Mouse (Mus musculus) CH12.LX (cell line): ENCODE measurements around the gene Mmp14. TPM values are rescaled to one million over a fixed set of nuclear protein-coding genes. Genes with fewer than 3 reads are reported as not detected.

Source experiments
- DNase-seq: peaks from one replicate; pipeline ENCODE4 v3.0.0-alpha.2; 2013; ENCODE audit errors: extremely low read depth
- H3K27ac ChIP-seq: 2 replicates; pipeline ENCODE4 v1.5.1; 2012; ENCODE audit warnings: low read depth, mild to moderate bottlenecking, control low read depth, moderate library complexity; ENCODE audit not compliant: insufficient read depth
- H3K27me3 ChIP-seq: replicated peaks from 2 replicates; pipeline ENCODE3; 2012; ENCODE audit warnings: inconsistent platforms
- H3K36me3 ChIP-seq, 2 experiments: replicated peaks in 1 of 2; 2 replicates each; pipeline versions ENCODE3 to v1.6.1; 2012; ENCODE audit warnings: inconsistent platforms in 1 of 2, low read length in 1 of 2, mild to moderate bottlenecking in 1 of 2, mixed read lengths in 1 of 2, moderate library complexity in 1 of 2; ENCODE audit not compliant: control insufficient read depth in 1 of 2, insufficient read depth in 1 of 2
- H3K4me1 ChIP-seq, 2 experiments: 2 replicates each; pipeline ENCODE4 v1.6.1; 2012; ENCODE audit warnings: inconsistent platforms in 1 of 2, moderate library complexity in 1 of 2; ENCODE audit not compliant: insufficient read depth in 2 of 2, control insufficient read depth in 1 of 2
- H3K4me2 ChIP-seq: 2 replicates; pipeline ENCODE4 v1.6.1; 2012; ENCODE audit warnings: low read depth, mild to moderate bottlenecking, control low read depth; ENCODE audit not compliant: poor library complexity, insufficient read depth, severe bottlenecking
- H3K4me3 ChIP-seq, 3 experiments: fragments of 150-350 bp in 1 of 3; sonication (generic) in 1 of 3; replicated peaks in 1 of 3; 2 replicates each; pipeline versions ENCODE3 to v1.5.1; 2011 to 2012; ENCODE audit warnings: low read depth in 2 of 3, low read length in 2 of 3, mild to moderate bottlenecking in 2 of 3, moderate library complexity in 2 of 3, control low read depth in 1 of 3, improper control_type of control experiment in 1 of 3, inconsistent platforms in 1 of 3, mixed read lengths in 1 of 3; ENCODE audit not compliant: poor library complexity in 1 of 3
- H3K79me2 ChIP-seq: replicated peaks from 2 replicates; pipeline ENCODE4 v1.6.1; 2012; ENCODE audit warnings: mild to moderate bottlenecking, moderate library complexity; ENCODE audit not compliant: control insufficient read depth, poor library complexity, insufficient read depth, severe bottlenecking; ENCODE audit errors: extremely low read depth
- H3K9ac ChIP-seq: 2 replicates; pipeline ENCODE4 v1.6.1; 2012; ENCODE audit warnings: low read depth, mild to moderate bottlenecking, control low read depth, moderate library complexity; ENCODE audit not compliant: insufficient read depth
- H3K9me3 ChIP-seq: replicated peaks from 2 replicates; pipeline ENCODE3; 2012; ENCODE audit warnings: low read length, inconsistent platforms, mixed read lengths
- BHLHE40 ChIP-seq: IDR thresholded peaks from 2 replicates; pipeline ENCODE4 v1.6.1; 2011; ENCODE audit warnings: mild to moderate bottlenecking, low read depth, low read length, improper control_type of control experiment
- CHD1 ChIP-seq: IDR thresholded peaks from 2 replicates; pipeline ENCODE4 v1.6.1; 2012; ENCODE audit warnings: low read depth, low read length, improper control_type of control experiment, inconsistent platforms
- CHD2 ChIP-seq: IDR thresholded peaks from 2 replicates; pipeline ENCODE4 v1.6.1; 2011; ENCODE audit warnings: low read length, improper control_type of control experiment
- CTCF ChIP-seq, 2 experiments: IDR thresholded peaks in 1 of 2; conservative IDR thresholded peaks in 1 of 2; 2 replicates each; pipeline ENCODE4 v1.5.1; 2011 to 2012; ENCODE audit warnings: low read depth in 2 of 2, low read length in 2 of 2, improper control_type of control experiment in 1 of 2, inconsistent platforms in 1 of 2, mild to moderate bottlenecking in 1 of 2, moderate library complexity in 1 of 2
- E2F4 ChIP-seq: IDR thresholded peaks from 2 replicates; pipeline ENCODE4 v1.6.1; 2011; ENCODE audit warnings: low read depth, low read length, improper control_type of control experiment; ENCODE audit not compliant: insufficient replicate concordance
- ELF1 ChIP-seq: IDR thresholded peaks from 2 replicates; pipeline ENCODE4 v1.6.1; 2014; ENCODE audit warnings: low read depth, mild to moderate bottlenecking, inconsistent platforms, low read length, improper control_type of control experiment
- ETS1 ChIP-seq: conservative IDR thresholded peaks from 2 replicates; pipeline ENCODE4 v1.6.1; 2012; ENCODE audit warnings: low read depth, mild to moderate bottlenecking, inconsistent platforms, low read length, improper control_type of control experiment, moderate library complexity
- GABPA ChIP-seq: IDR thresholded peaks from 2 replicates; pipeline ENCODE4 v1.6.1; 2012; ENCODE audit warnings: low read depth, low read length, improper control_type of control experiment, inconsistent platforms; ENCODE audit not compliant: insufficient replicate concordance
- HCFC1 ChIP-seq: IDR thresholded peaks from 2 replicates; pipeline ENCODE4 v1.6.1; 2012; ENCODE audit warnings: low read depth, mild to moderate bottlenecking, inconsistent platforms, low read length, improper control_type of control experiment
- IRF4 ChIP-seq: IDR thresholded peaks from 2 replicates; pipeline ENCODE4 v1.6.1; 2014; ENCODE audit warnings: low read depth, mild to moderate bottlenecking, inconsistent platforms, low read length, improper control_type of control experiment
- MAFK ChIP-seq: IDR thresholded peaks from 2 replicates; pipeline ENCODE4 v1.6.1; 2011; ENCODE audit warnings: low read length, improper control_type of control experiment; ENCODE audit not compliant: insufficient replicate concordance
- MAX ChIP-seq: IDR thresholded peaks from 2 replicates; pipeline ENCODE4 v1.6.1; 2011; ENCODE audit warnings: low read length, improper control_type of control experiment
- MAZ ChIP-seq: IDR thresholded peaks from 2 replicates; pipeline ENCODE4 v1.6.1; 2012; ENCODE audit warnings: low read depth, mild to moderate bottlenecking, inconsistent platforms, low read length, improper control_type of control experiment, moderate library complexity
- MXI1 ChIP-seq: IDR thresholded peaks from 2 replicates; pipeline ENCODE4 v1.6.1; 2011; ENCODE audit warnings: mild to moderate bottlenecking, low read depth, low read length, improper control_type of control experiment
- MYC ChIP-seq: IDR thresholded peaks from 2 replicates; pipeline ENCODE4 v1.6.1; 2011; ENCODE audit warnings: low read depth, mild to moderate bottlenecking, improper control_type of control experiment, low read length
- PAX5 ChIP-seq: IDR thresholded peaks from 2 replicates; pipeline ENCODE4 v1.6.1; 2012; ENCODE audit warnings: low read length, inconsistent platforms, mixed read lengths
- POLR2AphosphoS2 ChIP-seq: IDR thresholded peaks from 2 replicates; pipeline ENCODE4 v1.6.1; 2011; ENCODE audit warnings: low read depth, low read length, improper control_type of control experiment
- RAD21 ChIP-seq: IDR thresholded peaks from 2 replicates; pipeline ENCODE4 v1.6.1; 2011; ENCODE audit warnings: low read depth, mild to moderate bottlenecking, low read length, improper control_type of control experiment, moderate library complexity
- RCOR1 ChIP-seq: conservative IDR thresholded peaks from 2 replicates; pipeline ENCODE4 v1.6.1; 2012; ENCODE audit warnings: low read depth, mild to moderate bottlenecking, inconsistent platforms, low read length, improper control_type of control experiment
- SIN3A ChIP-seq: IDR thresholded peaks from 2 replicates; pipeline ENCODE4 v1.6.1; 2012; ENCODE audit warnings: low read length, improper control_type of control experiment, inconsistent platforms
- TBP ChIP-seq: conservative IDR thresholded peaks from 2 replicates; pipeline ENCODE4 v1.6.1; 2011; ENCODE audit warnings: low read depth, low read length, improper control_type of control experiment
- TCF12 ChIP-seq: IDR thresholded peaks from 2 replicates; pipeline ENCODE4 v1.6.1; 2014; ENCODE audit warnings: low read depth, mild to moderate bottlenecking, inconsistent platforms, low read length, improper control_type of control experiment
- USF1 ChIP-seq: IDR thresholded peaks from 2 replicates; pipeline ENCODE4 v1.6.1; 2014; ENCODE audit warnings: low read depth, mild to moderate bottlenecking, inconsistent platforms, low read length, improper control_type of control experiment
- ZKSCAN1 ChIP-seq: IDR thresholded peaks from 2 replicates; pipeline ENCODE4 v1.6.1; 2012; ENCODE audit warnings: low read depth, inconsistent platforms, low read length, improper control_type of control experiment, borderline replicate concordance
- ZMIZ1 ChIP-seq: IDR thresholded peaks from 2 replicates; pipeline ENCODE4 v1.6.1; 2012; ENCODE audit warnings: low read depth, mild to moderate bottlenecking, inconsistent platforms, low read length, improper control_type of control experiment
- ZNF384 ChIP-seq: IDR thresholded peaks from 2 replicates; pipeline ENCODE4 v1.6.1; 2012; ENCODE audit warnings: low read depth, low read length, improper control_type of control experiment, inconsistent platforms
- dilution Hi-C: fragments of 300-500 bp; cut with MboI; formaldehyde crosslinking; loops from 2 replicates; pipeline ENCODE4 v1.14.3; 2020; ENCODE audit warnings: low sequenced_read_pairs; ENCODE audit not compliant: extremely low pct_unique_long_range_greater_than_20kb, extremely low pct_ligation_motif_present
- in situ Hi-C: fragments of 300-500 bp; cut with MboI; formaldehyde crosslinking; loops from 3 replicates; pipeline ENCODE4 v1.14.3; 2019; ENCODE audit warnings: low sequenced_read_pairs, low pct_ligation_motif_present, low pct_unique_long_range_greater_than_20kb, mixed read lengths
- polyA plus RNA-seq: library from polyadenylated mRNA; unstranded; fragments of >175 nt; gene quantifications from 2 replicates; pipeline ENCODE4 v1.2.1, GENCODE M21; 2012; ENCODE audit warnings: low read depth; ENCODE audit not compliant: insufficient read length
- total RNA-seq, 2 experiments: library from RNA; depleted of rRNA; stranded (reverse); fragments of 300-350 nt in 1 of 2; fragments of >200 nt in 1 of 2; gene quantifications; 2 replicates each; pipeline ENCODE4 v1.2.3; 2012 to 2014

Gene Mmp14
- total and polyA plus RNA-seq, 3 experiments: 0.08 TPM; not detected in 1

- H3K36me3 ChIP-seq: no peaks in the 10 kb centered on the region
- no peak overlapping the region for H3K27ac ChIP-seq
- no peak overlapping the region for H3K4me2 ChIP-seq
- DNase-seq: no peak
- H3K4me3 ChIP-seq: no peak overlapping the region
- no peaks in the 10 kb centered on the region for H3K79me2 ChIP-seq
- dilution Hi-C loops: no loop called here
- H3K4me1 ChIP-seq: peaks cover 17 to 39% of the 10 kb centered on the region in 2 experiments
- no peaks in the 10 kb centered on the region for H3K27me3 ChIP-seq
- no peak overlapping the region for H3K9ac ChIP-seq
- no peak for TF ChIP-seq PAX5
- TF ChIP-seq TCF12: no peak
- no peak for TF ChIP-seq RCOR1
- no peak for TF ChIP-seq CHD2
- TF ChIP-seq ELF1: no peak
- no peak for TF ChIP-seq MAZ
- TF ChIP-seq IRF4: no peak
- TF ChIP-seq ZNF384: no peak
- no peak for TF ChIP-seq ETS1
- no peak for TF ChIP-seq GABPA
- no peak for TF ChIP-seq SIN3A
- no peak for TF ChIP-seq RAD21
- TF ChIP-seq, all 38 proteins: peak for 0
- no peaks in the 10 kb centered on the region for H3K9me3 ChIP-seq
- in situ Hi-C loops: loop anchor here (10.0 kb wide), 1 partner anchor 205 kb away; no protein-coding TSS in a partner anchor
Measured at GRCm38 (mm10) chr14:54439610-54440009, 8.2 kb downstream of the Mmp14 start.

DNA sequence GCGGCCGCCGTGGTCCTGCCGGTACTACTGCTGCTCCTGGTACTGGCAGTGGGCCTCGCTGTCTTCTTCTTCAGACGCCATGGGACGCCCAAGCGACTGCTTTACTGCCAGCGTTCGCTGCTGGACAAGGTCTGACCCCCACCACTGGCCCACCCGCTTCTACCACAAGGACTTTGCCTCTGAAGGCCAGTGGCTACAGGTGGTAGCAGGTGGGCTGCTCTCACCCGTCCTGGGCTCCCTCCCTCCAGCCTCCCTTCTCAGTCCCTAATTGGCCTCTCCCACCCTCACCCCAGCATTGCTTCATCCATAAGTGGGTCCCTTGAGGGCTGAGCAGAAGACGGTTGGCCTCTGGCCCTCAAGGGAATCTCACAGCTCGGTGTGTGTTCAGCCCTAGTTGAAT lies 9.1 kb downstream of the Mmp14 start:
- H3K36me3 ChIP-seq: no peaks in the 10 kb centered on the region

DNA sequence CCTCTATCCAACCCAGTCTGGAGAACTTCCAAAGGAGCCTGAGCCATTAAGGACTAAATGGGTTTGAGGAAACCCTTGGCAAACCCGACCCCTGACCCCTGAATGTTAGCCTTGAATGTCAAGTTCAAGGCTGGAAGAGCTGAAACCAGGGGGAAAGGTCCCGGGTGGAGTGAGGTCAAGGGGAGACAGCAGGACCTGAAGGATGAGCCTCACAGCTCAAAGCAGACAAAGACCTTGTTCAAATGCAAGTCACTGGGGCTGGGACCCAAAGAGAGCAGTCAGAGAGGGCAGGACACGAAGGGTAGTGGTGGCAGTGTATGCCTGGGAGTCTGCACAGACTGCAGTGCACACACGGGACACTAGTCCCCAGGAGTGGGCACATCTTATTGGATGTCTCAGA lies 10.0 kb downstream of the Mmp14 start:
- H3K27ac ChIP-seq: no peak overlapping the region
- TF ChIP-seq HCFC1 (no peak), CTCF (conservative IDR thresholded peaks at IDR 0.05 in 1 of 2, IDR thresholded peaks at IDR 0.05 in 1 of 2; ENCODE audit: low read depth in 2 of 2, low read length in 2 of 2) (no peak), ZKSCAN1 (no peak), POLR2AphosphoS2 (no peak), MYC (no peak), USF1 (no peak), BHLHE40 (no peak), MAX (no peak), MXI1 (no peak), ZMIZ1 (no peak), RAD21 (no peak), E2F4 (no peak), CHD1 (no peak), MAFK (no peak), TBP (no peak)
- dilution Hi-C loops: no loop called here
- H3K4me3 ChIP-seq: no peak overlapping the region
- H3K36me3 ChIP-seq: no peaks in the 10 kb centered on the region
- no peak overlapping the region for H3K9ac ChIP-seq
- no peaks in the 10 kb centered on the region for H3K27me3 ChIP-seq
- in situ Hi-C loops: no loop called here
- no peak overlapping the region for H3K4me2 ChIP-seq
- DNase-seq: no peak
- no peaks in the 10 kb centered on the region for H3K79me2 ChIP-seq
- peaks cover 7 to 26% of the 10 kb centered on the region in 2 experiments for H3K4me1 ChIP-seq
- no peaks in the 10 kb centered on the region for H3K9me3 ChIP-seq

More for the DNA sequence above, 9.1 kb downstream of the Mmp14 start:
- Histone ChIP-seq H3K9ac (no peak overlapping the region), H3K9me3 (no peaks in the 10 kb centered on the region), H3K4me2 (no peak overlapping the region), H3K4me3 (no peak overlapping the region), H3K27me3 (no peaks in the 10 kb centered on the region), H3K4me1 (peaks cover 11 to 31% of the 10 kb centered on the region in 2 experiments), H3K79me2 (no peaks in the 10 kb centered on the region), H3K27ac (no peak overlapping the region)
- no peak for DNase-seq
- dilution Hi-C loops (no loop called here), in situ Hi-C loops (no loop called here)
- TF ChIP-seq E2F4 (no peak), CHD1 (no peak), CTCF (conservative IDR thresholded peaks at IDR 0.05 in 1 of 2, IDR thresholded peaks at IDR 0.05 in 1 of 2; ENCODE audit: low read depth in 2 of 2, low read length in 2 of 2) (no peak), TBP (no peak)
